Mouse (Mus musculus) brain, embryonic 14.5 days (tissue): Measurements from ENCODE around the gene Ap2m1.

ENCODE experiments used
- CTCF ChIP-seq: fragments of 200-500 bp; IDR thresholded peaks from 2 replicates; pipeline ENCODE4 v1.5.1; 2012; ENCODE audit warnings: inconsistent platforms, mild to moderate bottlenecking, moderate library complexity, borderline replicate concordance; ENCODE audit not compliant: insufficient read depth, insufficient read length; ENCODE audit errors: extremely low read depth
- POLR2A ChIP-seq: fragments of 200-500 bp; IDR thresholded peaks from 2 replicates; pipeline ENCODE4 v1.6.1; 2012; ENCODE audit warnings: mild to moderate bottlenecking, inconsistent platforms, borderline replicate concordance; ENCODE audit not compliant: poor library complexity, insufficient read depth, insufficient read length, severe bottlenecking; ENCODE audit errors: extremely low read depth

GRCm38 (mm10) chr16:20537071-20537471 lies 1.8 kb downstream of the Ap2m1 start:
- TF ChIP-seq POLR2A = no peak
- TF ChIP-seq CTCF = no peak
